Mouse (Mus musculus) bone marrow macrophage, adult 2 months (primary cell): Measurements from ENCODE around the gene Ostm1. TPM values are rescaled to one million over a fixed set of nuclear protein-coding genes. Genes with fewer than 3 reads are reported as not detected.
A peak's percentile ranks its signal among the peaks of the same experiment; 100 is the strongest.

Source experiments
- H3K27ac ChIP-seq: 2 replicates; pipeline ENCODE4 v1.5.1; 2012; ENCODE audit warnings: low read depth, low read length; ENCODE audit not compliant: insufficient read depth
- H3K4me1 ChIP-seq: 2 replicates; pipeline ENCODE4 v1.6.1; 2012; ENCODE audit warnings: low read length; ENCODE audit not compliant: control insufficient read depth, insufficient read depth
- H3K4me3 ChIP-seq: 2 replicates; pipeline ENCODE4 v1.5.1; 2012; ENCODE audit warnings: mild to moderate bottlenecking, low read length, moderate library complexity; ENCODE audit not compliant: insufficient read depth
- CTCF ChIP-seq: IDR thresholded peaks from 2 replicates; pipeline ENCODE4 v1.5.1; 2012; ENCODE audit warnings: low read depth, mild to moderate bottlenecking, low read length, moderate library complexity
- POLR2A ChIP-seq: IDR thresholded peaks from 2 replicates; pipeline ENCODE4 v1.6.1; 2012; ENCODE audit warnings: mild to moderate bottlenecking, low read depth, low read length, borderline replicate concordance
- polyA plus RNA-seq: library from polyadenylated mRNA; stranded (reverse); fragments of >200 nt; gene quantifications from 2 replicates; pipeline ENCODE4 v1.2.4, GENCODE M21; 2012; ENCODE audit not compliant: missing spikeins, insufficient read depth, insufficient read length

Ostm1 gene
- polyA plus RNA-seq, 1 experiment, result 48.5 TPM

DNA sequence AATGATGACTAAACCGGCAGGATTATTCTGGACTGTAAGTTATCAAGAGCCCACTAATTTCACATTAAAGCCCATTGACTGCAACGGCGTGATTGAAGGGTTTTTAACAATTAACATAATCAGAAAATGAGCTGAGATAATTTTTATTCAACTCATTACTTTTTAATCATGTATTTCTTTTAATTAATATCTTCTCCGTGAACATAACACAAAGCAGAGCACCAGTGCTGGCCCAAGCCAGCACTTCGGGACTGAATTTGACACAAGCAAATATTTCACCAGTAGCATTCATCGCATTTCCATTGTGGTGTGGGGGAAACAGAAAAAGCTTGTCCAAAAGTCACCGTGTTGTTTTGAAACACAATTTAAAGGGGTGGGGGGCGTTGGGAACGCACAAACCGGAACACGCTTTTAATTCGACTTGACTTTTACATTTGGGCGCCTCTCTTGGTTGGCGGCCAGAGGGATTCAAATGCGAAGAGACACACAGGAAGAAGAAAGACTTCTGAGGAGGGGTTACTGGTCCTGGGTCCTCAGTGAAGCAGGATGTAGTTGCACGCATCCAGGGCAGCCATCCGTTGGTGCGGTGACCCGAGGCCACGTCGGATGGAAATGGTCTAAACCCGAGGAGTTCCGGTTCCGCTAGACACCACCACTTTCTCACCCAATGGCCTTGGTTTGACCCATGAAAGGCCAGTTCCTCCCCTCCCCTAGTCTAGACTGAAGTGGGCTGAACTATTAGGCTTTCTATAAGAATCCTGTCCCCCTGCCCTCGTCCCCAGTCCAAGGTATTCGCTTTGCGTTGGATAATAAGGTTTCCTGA is 52.9 kb downstream of the Ostm1 start:
- Histone ChIP-seq H3K27ac (no peak overlapping the region), H3K4me3 (peak overlapping the region; percentile 27; the same call in 1 of the 2 replicates), H3K4me1 (peaks cover 8% of the 10 kb centered on the region; the same call in 1 of the 2 replicates)
- no peak for TF ChIP-seq POLR2A
- no peak for TF ChIP-seq CTCF

- Histone ChIP-seq H3K27ac (no peak overlapping the region), H3K4me1 (peaks cover 8% of the 10 kb centered on the region; the same call in 1 of the 2 replicates), H3K4me3 (no peak overlapping the region; the same call in 1 of the 2 replicates)
- TF ChIP-seq CTCF, result peak; percentile 37
- TF ChIP-seq POLR2A, result no peak
These were observed 53.7 kb downstream of the Ostm1 start for GRCm38 (mm10) chr10:42637183-42637788.

DNA sequence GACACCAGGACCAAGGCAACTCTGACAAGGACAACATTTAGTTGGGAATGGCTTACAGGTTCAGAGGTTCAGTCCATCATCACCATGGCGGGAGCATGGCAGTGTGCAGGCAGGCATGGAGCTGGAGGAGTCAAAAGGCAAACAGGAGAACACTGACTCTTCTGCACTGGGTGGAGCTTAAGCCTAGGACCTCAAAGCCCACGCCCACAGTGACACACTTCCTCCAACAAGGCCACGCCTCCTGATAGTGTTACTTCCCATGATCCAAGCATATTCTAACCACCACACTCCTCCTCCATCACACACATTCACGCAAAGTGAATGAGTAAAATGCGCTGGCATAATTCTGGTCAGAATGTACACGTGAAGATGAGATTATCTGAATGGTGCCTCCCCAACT is 56.2 kb downstream of the Ostm1 start:
- Histone ChIP-seq H3K4me3 (no peak overlapping the region), H3K4me1 (peaks cover 5% of the 10 kb centered on the region; the same call in 1 of the 2 replicates), H3K27ac (no peak overlapping the region)
- TF ChIP-seq POLR2A (no peak), CTCF (no peak)

DNA sequence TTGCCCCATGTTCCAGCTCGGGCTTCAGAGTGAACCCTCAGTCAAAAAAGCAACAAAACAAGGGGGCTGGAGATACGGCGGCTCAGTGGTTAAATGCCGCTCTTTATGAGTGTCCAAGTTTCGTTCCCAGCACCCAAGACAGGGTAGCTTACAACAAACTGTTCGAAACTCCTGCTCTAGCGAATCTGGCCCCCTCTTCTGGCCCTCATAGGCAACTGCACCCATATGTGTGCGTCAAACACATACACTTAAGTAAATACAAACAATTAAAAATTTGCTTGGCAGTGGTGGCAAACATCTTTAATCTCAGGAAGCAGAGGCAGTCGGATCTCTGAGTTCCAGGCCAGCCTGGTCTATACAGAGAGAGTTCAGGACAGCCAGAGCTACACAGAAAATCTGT is 60.0 kb downstream of the Ostm1 start:
- TF ChIP-seq POLR2A (no peak), CTCF (no peak)
- H3K27ac ChIP-seq, result no peak overlapping the region
- H3K4me1 ChIP-seq, result peaks cover 2% of the 10 kb centered on the region; the same call in 1 of the 2 replicates
- no peak overlapping the region for H3K4me3 ChIP-seq

GRCm38 (mm10) chr10:42646340-42646739 is 62.7 kb downstream of the Ostm1 start:
- TF ChIP-seq CTCF, result no peak
- TF ChIP-seq POLR2A, result no peak
- Histone ChIP-seq H3K4me1 (peaks cover 2% of the 10 kb centered on the region; the same call in 1 of the 2 replicates), H3K4me3 (no peak overlapping the region), H3K27ac (no peak overlapping the region)

- Histone ChIP-seq H3K27ac (no peak overlapping the region), H3K4me3 (no peak overlapping the region), H3K4me1 (no peaks in the 10 kb centered on the region)
- TF ChIP-seq POLR2A (no peak), CTCF (no peak)
These were observed 78.3 kb downstream of the Ostm1 start for GRCm38 (mm10) chr10:42661916-42662315.

- TF ChIP-seq POLR2A, result no peak
- TF ChIP-seq CTCF, result no peak
These were observed 86.3 kb downstream of the Ostm1 start for GRCm38 (mm10) chr10:42669970-42670369.

GRCm38 (mm10) chr10:42672798-42673197 is 89.2 kb downstream of the Ostm1 start:
- H3K4me1 ChIP-seq, result no peaks in the 10 kb centered on the region
- H3K4me3 ChIP-seq, result no peak overlapping the region
- TF ChIP-seq POLR2A, result no peak
- TF ChIP-seq CTCF, result no peak
- H3K27ac ChIP-seq, result no peak overlapping the region

More at GRCm38 (mm10) chr10:42669970-42670369, 86.3 kb downstream of the Ostm1 start:
- Histone ChIP-seq H3K27ac (no peak overlapping the region), H3K4me1 (no peaks in the 10 kb centered on the region), H3K4me3 (no peak overlapping the region)

GRCm38 (mm10) chr10:42675571-42675970 is 91.9 kb downstream of the Ostm1 start:
- no peak overlapping the region for H3K27ac ChIP-seq
- H3K4me3 ChIP-seq, result no peak overlapping the region
- TF ChIP-seq POLR2A (no peak), CTCF (no peak)
- H3K4me1 ChIP-seq, result peaks cover 2% of the 10 kb centered on the region; the same call in 1 of the 2 replicates

- no peak overlapping the region for H3K27ac ChIP-seq
- H3K4me3 ChIP-seq, result peak overlapping the region; percentile 99
- peaks cover 4% of the 10 kb centered on the region for H3K4me1 ChIP-seq
- TF ChIP-seq POLR2A (no peak), CTCF (no peak)
These were observed 94.7 kb downstream of the Ostm1 start for GRCm38 (mm10) chr10:42678331-42678730.
